Mouse (Mus musculus) CH12.LX (cell line): ENCODE results near the gene Zfyve21.

ENCODE experiments used
- CTCF ChIP-seq, 2 experiments: IDR thresholded peaks in 1 of 2; conservative IDR thresholded peaks in 1 of 2; 2 replicates each; pipeline ENCODE4 v1.5.1; 2011 to 2012; ENCODE audit warnings: low read depth in 2 of 2, low read length in 2 of 2, improper control_type of control experiment in 1 of 2, inconsistent platforms in 1 of 2, mild to moderate bottlenecking in 1 of 2, moderate library complexity in 1 of 2
- EP300 ChIP-seq: IDR thresholded peaks from 2 replicates; pipeline ENCODE4 v1.6.1; 2011; ENCODE audit warnings: low read length, improper control_type of control experiment
- GABPA ChIP-seq: IDR thresholded peaks from 2 replicates; pipeline ENCODE4 v1.6.1; 2012; ENCODE audit warnings: low read depth, low read length, improper control_type of control experiment, inconsistent platforms; ENCODE audit not compliant: insufficient replicate concordance
- HCFC1 ChIP-seq: IDR thresholded peaks from 2 replicates; pipeline ENCODE4 v1.6.1; 2012; ENCODE audit warnings: low read depth, mild to moderate bottlenecking, inconsistent platforms, low read length, improper control_type of control experiment
- MAFK ChIP-seq: IDR thresholded peaks from 2 replicates; pipeline ENCODE4 v1.6.1; 2011; ENCODE audit warnings: low read length, improper control_type of control experiment; ENCODE audit not compliant: insufficient replicate concordance

GRCm38 (mm10) chr12:111798493-111798892 lies 15.5 kb upstream of the Zfyve21 start:
- TF ChIP-seq EP300 (no peak), CTCF (conservative IDR thresholded peaks at IDR 0.05 in 1 of 2, IDR thresholded peaks at IDR 0.05 in 1 of 2; ENCODE audit: low read depth in 2 of 2, low read length in 2 of 2) (no peak), GABPA (no peak), MAFK (no peak), HCFC1 (no peak)
